Mouse (Mus musculus): Measurements from ENCODE around the gene Capg. TPM values are rescaled to one million over a fixed set of nuclear protein-coding genes. Genes with fewer than 3 reads are reported as not detected.

The Capg gene
- total RNA-seq, 2 experiments from 2014 or later, result 9.0 to 10.3 TPM

GRCm38 (mm10) chr6:72600216-72600615 lies 56.0 kb downstream of the Capg start:
- intact Hi-C loops (cut with DNase I), result loop anchor here (2.0 kb wide), 1 partner anchor 15 kb away; no protein-coding TSS in a partner anchor
- no peak for DNase-seq

GRCm38 (mm10) chr6:72600771-72601170 lies 56.6 kb downstream of the Capg start:
- intact Hi-C loops (cut with DNase I), result loop anchor here (2.0 kb wide), 1 partner anchor 14 kb away; no protein-coding TSS in a partner anchor

GRCm38 (mm10) chr6:72601732-72602131 lies 57.5 kb downstream of the Capg start:
- DNase-seq, result peak; percentile 79 to 84
- intact Hi-C loops (cut with DNase I), result loop anchor here (2.0 kb wide), 1 partner anchor 13 kb away; no protein-coding TSS in a partner anchor

More at GRCm38 (mm10) chr6:72600771-72601170, 56.6 kb downstream of the Capg start:
- DNase-seq, result no peak

GRCm38 (mm10) chr6:72604066-72604465 lies 59.9 kb downstream of the Capg start:
- DNase-seq, result no peak
- intact Hi-C loops (cut with DNase I), result no loop called here

GRCm38 (mm10) chr6:72607060-72607459 lies 62.9 kb downstream of the Capg start:
- intact Hi-C loops (cut with DNase I), result no loop called here
- no peak for DNase-seq

GRCm38 (mm10) chr6:72607676-72608075 lies 63.5 kb downstream of the Capg start:
- intact Hi-C loops (cut with DNase I), result no loop called here

GRCm38 (mm10) chr6:72608662-72609184 lies 64.5 kb downstream of the Capg start:
- intact Hi-C loops (cut with DNase I), result no loop called here
- no peak for DNase-seq

More at GRCm38 (mm10) chr6:72607676-72608075, 63.5 kb downstream of the Capg start:
- no peak for DNase-seq

- intact Hi-C loops (cut with DNase I), result no loop called here
- no peak for DNase-seq
These were observed 66.1 kb downstream of the Capg start for GRCm38 (mm10) chr6:72610261-72610660.

Other genes starting within 250 kb of the Capg start
- not detected for gene Sftpb, start 239.8 kb upstream of the Capg start, total RNA-seq (2021)
- gene Usp39, start 199.2 kb upstream of the Capg start, total RNA-seq (2021), result 10 to 100 TPM; 14.7 to 16.6 TPM
- 10 to 100 TPM in 1 of 2 experiments, 1 to 10 TPM in 1; 9.8 to 11.3 TPM for gene 0610030E20Rik, start 197.1 kb upstream of the Capg start, total RNA-seq (2021)
- 10 to 100 TPM; 19.3 to 22.6 TPM for gene Tmem150a, start 188.9 kb upstream of the Capg start, total RNA-seq (2021)
- gene Rnf181, start 177.4 kb upstream of the Capg start, total RNA-seq (2021), result 10 to 100 TPM; 42.8 to 47.6 TPM
- gene Vamp5, start 163.9 kb upstream of the Capg start, total RNA-seq (2021), result 10 to 100 TPM; 67.4 to 72.6 TPM
- 10 to 100 TPM; 75.7 to 81.5 TPM for gene Vamp8, start 153.7 kb upstream of the Capg start, total RNA-seq (2021)
- 10 to 100 TPM; 31.1 to 31.7 TPM for gene Ggcx, start 130.1 kb upstream of the Capg start, total RNA-seq (2021)
- gene Mat2a, start 104.8 kb upstream of the Capg start, total RNA-seq (2021), result 100 to 1,000 TPM in 1 of 2 experiments, 10 to 100 TPM in 1; 81.3 to 164 TPM
- gene Sh2d6, start 22.7 kb upstream of the Capg start, total RNA-seq (2021), result under 1 TPM; 0.33 to 0.35 TPM
- gene Elmod3, start 54.0 kb downstream of the Capg start, total RNA-seq (2021), result 10 to 100 TPM; 13.8 to 20.0 TPM
- 100 to 1,000 TPM; 185 to 218 TPM for gene Retsat, start 54.1 kb downstream of the Capg start, total RNA-seq (2021)
- gene Tgoln1, start 72.6 kb downstream of the Capg start, total RNA-seq (2021), result 10 to 100 TPM; 56.9 to 61.9 TPM
- gene Tcf7l1, start 244.9 kb downstream of the Capg start, total RNA-seq (2021), result 10 to 100 TPM; 10.5 to 11.9 TPM